Mouse (Mus musculus) midbrain, postnatal 0 days (tissue): ENCODE results near the gene 4930579F01Rik. TPM values are rescaled to one million over a fixed set of nuclear protein-coding genes. Genes with fewer than 3 reads are reported as not detected.

Experiments
- ATAC-seq: fragments of 200-750 bp; cut with Nextera tagmentation; 2 replicates; pipeline ENCODE4 v1.8.0; 2017; ENCODE audit warnings: moderate number of reproducible peaks, mild to moderate bottlenecking, moderate TSS enrichment, moderate library complexity; ENCODE audit not compliant: low FRiP score
- DNase-seq: peaks from one replicate; pipeline ENCODE4 v3.0.0-alpha.2; 2015; ENCODE audit warnings: low spot score
- H3K27ac ChIP-seq: fragments of 300-500 bp; sonication (generic); 2 replicates; pipeline ENCODE4 v1.5.1; 2014; ENCODE audit warnings: low read depth, mild to moderate bottlenecking, low read length, mixed read lengths
- H3K27me3 ChIP-seq: fragments of 300-500 bp; sonication (generic); 2 replicates; pipeline ENCODE4 v1.6.1; 2014; ENCODE audit warnings: low read length, control low read depth, mixed read lengths; ENCODE audit not compliant: insufficient read depth
- H3K36me3 ChIP-seq: fragments of 300-500 bp; sonication (generic); 2 replicates; pipeline ENCODE4 v1.6.1; 2014; ENCODE audit warnings: low read length, control low read depth, mixed read lengths; ENCODE audit not compliant: insufficient read depth
- H3K4me1 ChIP-seq: fragments of 300-500 bp; sonication (generic); 2 replicates; pipeline ENCODE4 v1.6.1; 2014; ENCODE audit warnings: mild to moderate bottlenecking, control low read depth, antibody characterized with exemption, low read length, mixed read lengths; ENCODE audit not compliant: insufficient read depth
- H3K4me2 ChIP-seq: fragments of 300-500 bp; sonication (generic); 2 replicates; pipeline ENCODE4 v1.6.1; 2014; ENCODE audit warnings: low read depth, mild to moderate bottlenecking, low read length, mixed read lengths; ENCODE audit not compliant: poor library complexity, severe bottlenecking
- H3K4me3 ChIP-seq: fragments of 300-500 bp; sonication (generic); 2 replicates; pipeline ENCODE4 v1.5.1; 2014; ENCODE audit warnings: low read depth, mild to moderate bottlenecking, low read length, moderate library complexity
- H3K9ac ChIP-seq: fragments of 300-500 bp; sonication (generic); replicated peaks from 2 replicates; pipeline ENCODE4 v1.6.1; 2014; ENCODE audit warnings: mild to moderate bottlenecking, low read length, moderate library complexity, mixed read lengths; ENCODE audit not compliant: poor library complexity, severe bottlenecking
- H3K9me3 ChIP-seq: fragments of 300-500 bp; sonication (generic); 2 replicates; pipeline ENCODE4 v1.6.1; 2016; ENCODE audit warnings: low read length, control low read depth
- CTCF ChIP-seq: IDR thresholded peaks from 2 replicates; pipeline ENCODE4 v1.5.1; 2016; ENCODE audit warnings: antibody characterized with exemption, mild to moderate bottlenecking
- WGBS: fragments of 180-500 bp; shearing (Covaris S2); extraction: QIAGEN DNeasy Blood & Tissue Kit; methylation state at CpG from one replicate; pipeline ENCODE4 v1.1.7; 2014; 5-methylcytosine and 5-hydroxymethylcytosine counted together
- polyA plus RNA-seq: library from polyadenylated mRNA; unstranded; fragments of >200 nt; fragmentation: Nextera tagmentation; extraction: Ambion mirVana; gene quantifications from 2 replicates; pipeline ENCODE4 v1.2.1, GENCODE M21; 2015
- total RNA-seq: library from RNA; depleted of rRNA; stranded (reverse); fragments of >200 nt; gene quantifications from 2 replicates; pipeline ENCODE4 v1.2.3, GENCODE M21; 2014; rRNA removed

4930579F01Rik gene
- total and polyA plus RNA-seq, 2 experiments from 2014 or later = not detected

GRCm38 (mm10) chr3:138118831-138119230, 74.8 kb downstream of the 4930579F01Rik start:
- WGBS = 81% methylated on average over 14 of the region's 14 CpGs
- Histone ChIP-seq H3K4me2 (no peak overlapping the region), H3K9me3 (no peaks in the 10 kb centered on the region), H3K27me3 (no peaks in the 10 kb centered on the region), H3K4me1 (no peaks in the 10 kb centered on the region), H3K4me3 (no peak overlapping the region), H3K36me3 (no peaks in the 10 kb centered on the region), H3K27ac (no peak overlapping the region), H3K9ac (no peak overlapping the region)
- DNase-seq (no peak), ATAC-seq (no peak)
- TF ChIP-seq CTCF = no peak

GRCm38 (mm10) chr3:138118392-138118791, 75.2 kb downstream of the 4930579F01Rik start:
- Histone ChIP-seq H3K27ac (no peak overlapping the region), H3K36me3 (no peaks in the 10 kb centered on the region), H3K9ac (no peak overlapping the region), H3K4me2 (no peak overlapping the region), H3K27me3 (no peaks in the 10 kb centered on the region), H3K4me3 (no peak overlapping the region), H3K9me3 (no peaks in the 10 kb centered on the region), H3K4me1 (no peaks in the 10 kb centered on the region)
- WGBS = 77% methylated on average over 6 of the region's 6 CpGs
- no peak for ATAC-seq
- TF ChIP-seq CTCF = no peak
- no peak for DNase-seq

- no peak for DNase-seq
- WGBS = 86% methylated on average over 4 of the region's 4 CpGs
These were observed 76.8 kb downstream of the 4930579F01Rik start for GRCm38 (mm10) chr3:138116871-138117270.

GRCm38 (mm10) chr3:138114106-138114505, 79.5 kb downstream of the 4930579F01Rik start:
- no peaks in the 10 kb centered on the region for H3K27me3 ChIP-seq
- ATAC-seq = no peak
- TF ChIP-seq CTCF = no peak
- 85% methylated on average over 17 of the region's 17 CpGs for WGBS
- no peak overlapping the region for H3K27ac ChIP-seq
- no peak for DNase-seq
- no peak overlapping the region for H3K4me2 ChIP-seq
- H3K9ac ChIP-seq = no peak overlapping the region
- H3K4me3 ChIP-seq = no peak overlapping the region
- no peaks in the 10 kb centered on the region for H3K4me1 ChIP-seq
- H3K36me3 ChIP-seq = no peaks in the 10 kb centered on the region
- H3K9me3 ChIP-seq = no peaks in the 10 kb centered on the region

More at GRCm38 (mm10) chr3:138116871-138117270, 76.8 kb downstream of the 4930579F01Rik start:
- Histone ChIP-seq H3K4me1 (no peaks in the 10 kb centered on the region), H3K4me2 (no peak overlapping the region), H3K36me3 (no peaks in the 10 kb centered on the region), H3K4me3 (no peak overlapping the region), H3K27me3 (no peaks in the 10 kb centered on the region), H3K9me3 (no peaks in the 10 kb centered on the region), H3K9ac (no peak overlapping the region), H3K27ac (no peak overlapping the region)
- TF ChIP-seq CTCF = no peak
- no peak for ATAC-seq

Other genes starting within 250 kb of the 4930579F01Rik start
- 2.3 and 4.0 TPM in 2 replicates for gene Dapp1, start 212.3 kb downstream of the 4930579F01Rik start, total RNA-seq
- gene Dapp1, start 212.3 kb downstream of the 4930579F01Rik start, polyA plus RNA-seq = 1.3 and 1.9 TPM in 2 replicates
- 0.11 and 0.24 TPM in 2 replicates for gene 1110002E22Rik, start 128.8 kb downstream of the 4930579F01Rik start, total RNA-seq
- 0.04 and 0.05 TPM in 2 replicates for gene 1110002E22Rik, start 128.8 kb downstream of the 4930579F01Rik start, polyA plus RNA-seq
- not detected in 2 replicates for gene Gm5105, start 126.4 kb downstream of the 4930579F01Rik start, total RNA-seq
- 0.11 and 0.12 TPM in 2 replicates for gene Gm5105, start 126.4 kb downstream of the 4930579F01Rik start, polyA plus RNA-seq
- 2.5 and 5.3 TPM in 2 replicates for gene Trmt10a, start 50.4 kb downstream of the 4930579F01Rik start, total RNA-seq
- gene Trmt10a, start 50.4 kb downstream of the 4930579F01Rik start, polyA plus RNA-seq = 8.4 and 9.5 TPM in 2 replicates
- gene Mttp, start 48.9 kb downstream of the 4930579F01Rik start, total RNA-seq = 4.9 and 8.1 TPM in 2 replicates
- 6.1 and 6.7 TPM in 2 replicates for gene Mttp, start 48.9 kb downstream of the 4930579F01Rik start, polyA plus RNA-seq
- 0.99 and 3.2 TPM in 2 replicates for gene Adh7, start 23.9 kb upstream of the 4930579F01Rik start, total RNA-seq
- 1.5 and 2.0 TPM in 2 replicates for gene Adh7, start 23.9 kb upstream of the 4930579F01Rik start, polyA plus RNA-seq
- gene Adh1, start 67.2 kb upstream of the 4930579F01Rik start, total RNA-seq = 0.80 and 4.2 TPM in 2 replicates
- gene Adh1, start 67.2 kb upstream of the 4930579F01Rik start, polyA plus RNA-seq = 3.2 and 4.0 TPM in 2 replicates
- gene Adh6a, start 119.5 kb upstream of the 4930579F01Rik start, total RNA-seq = not detected in 2 replicates
- gene Adh6a, start 119.5 kb upstream of the 4930579F01Rik start, polyA plus RNA-seq = not detected in 2 replicates
- gene Adh6b, start 147.9 kb upstream of the 4930579F01Rik start, total RNA-seq = 0.38 and 0.71 TPM in 2 replicates
- gene Adh6b, start 147.9 kb upstream of the 4930579F01Rik start, polyA plus RNA-seq = 0.15 and 0.20 TPM in 2 replicates
- not detected in 2 replicates for gene Adh4, start 221.6 kb upstream of the 4930579F01Rik start, total RNA-seq
- not detected in 2 replicates for gene Adh4, start 221.6 kb upstream of the 4930579F01Rik start, polyA plus RNA-seq
- gene Adh5, start 249.3 kb upstream of the 4930579F01Rik start, total RNA-seq = 93.2 and 96.8 TPM in 2 replicates
- 163 and 176 TPM in 2 replicates for gene Adh5, start 249.3 kb upstream of the 4930579F01Rik start, polyA plus RNA-seq